Mouse (Mus musculus): Measurements from ENCODE around the gene Mkln1. TPM values are rescaled to one million over a fixed set of nuclear protein-coding genes. Genes with fewer than 3 reads are reported as not detected.

Gene Mkln1
- polyA plus RNA-seq, 1 experiment from 2014 or later: 182 TPM

DNA sequence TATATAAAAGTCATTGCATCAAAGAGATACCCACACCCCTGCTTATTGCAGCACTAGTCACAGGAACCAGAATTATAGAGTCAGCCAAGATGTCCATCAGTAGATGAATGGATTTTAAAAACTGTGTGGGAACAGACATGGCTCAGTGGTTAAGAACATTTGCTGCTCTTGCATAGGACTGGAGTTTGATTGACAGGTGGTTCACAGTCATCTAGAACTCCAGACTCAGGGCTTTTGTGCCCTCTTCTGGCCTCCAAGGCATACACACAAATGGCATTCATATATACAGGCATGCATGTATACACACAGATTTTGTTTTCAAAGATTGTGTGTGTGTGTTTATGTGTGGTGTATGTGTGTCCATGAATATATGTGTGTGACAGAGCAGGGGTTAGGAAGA, 14.0 kb downstream of the Mkln1 start:
- no peak overlapping the region for H3K27ac ChIP-seq
- no peak overlapping the region for H3K9ac ChIP-seq
- no peaks in the 10 kb centered on the region for H3K36me3 ChIP-seq
- ATAC-seq (ENCODE audit: low FRiP score): no peak
- H3K4me2 ChIP-seq (replicated peaks): no peak overlapping the region
- H3K4me3 ChIP-seq: no peak overlapping the region
- no peaks in the 10 kb centered on the region for H3K9me3 ChIP-seq (replicated peaks)
- H3K27me3 ChIP-seq: no peaks in the 10 kb centered on the region
- peaks cover 3% of the 10 kb centered on the region; the same call in 1 of the 2 replicates for H3K4me1 ChIP-seq

GRCm38 (mm10) chr6:31413556-31413955, 15.0 kb downstream of the Mkln1 start:
- Histone ChIP-seq H3K4me3 (no peak overlapping the region), H3K36me3 (no peaks in the 10 kb centered on the region), H3K9me3 (replicated peaks) (no peaks in the 10 kb centered on the region), H3K4me1 (peaks cover 3% of the 10 kb centered on the region; the same call in 1 of the 2 replicates), H3K4me2 (replicated peaks) (no peak overlapping the region), H3K9ac (no peak overlapping the region), H3K27ac (no peak overlapping the region), H3K27me3 (no peaks in the 10 kb centered on the region)
- ATAC-seq (ENCODE audit: low FRiP score): no peak

DNA sequence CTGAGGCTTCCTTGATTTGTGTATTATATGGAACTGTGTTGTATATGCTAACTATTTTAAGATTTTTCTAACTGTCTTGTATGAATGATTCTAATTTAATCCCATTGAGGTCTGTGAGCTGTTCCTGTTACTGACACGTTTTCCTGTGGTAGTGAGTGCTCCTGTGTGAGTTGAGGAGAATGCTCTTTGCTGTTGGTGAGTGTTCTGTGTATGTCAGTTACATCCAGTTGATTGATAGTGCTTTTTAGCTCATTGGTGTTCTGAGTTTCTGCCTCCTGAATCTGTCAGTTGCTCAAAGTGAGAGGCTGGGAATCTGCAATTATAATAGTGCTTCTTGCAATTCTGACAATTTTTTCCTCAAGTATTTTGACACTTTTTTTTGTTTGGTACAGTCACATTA, 15.8 kb downstream of the Mkln1 start:
- H3K27ac ChIP-seq: no peak overlapping the region
- no peak overlapping the region for H3K4me3 ChIP-seq
- H3K9me3 ChIP-seq (replicated peaks): no peaks in the 10 kb centered on the region
- 35% methylated on average over 1 of the region's 1 CpGs for WGBS
- H3K4me2 ChIP-seq (replicated peaks): no peak overlapping the region
- no peak for ATAC-seq (ENCODE audit: low FRiP score)
- H3K36me3 ChIP-seq: no peaks in the 10 kb centered on the region
- H3K9ac ChIP-seq: no peak overlapping the region
- peaks cover 3% of the 10 kb centered on the region; the same call in 1 of the 2 replicates for H3K4me1 ChIP-seq
- H3K27me3 ChIP-seq: no peaks in the 10 kb centered on the region

DNA sequence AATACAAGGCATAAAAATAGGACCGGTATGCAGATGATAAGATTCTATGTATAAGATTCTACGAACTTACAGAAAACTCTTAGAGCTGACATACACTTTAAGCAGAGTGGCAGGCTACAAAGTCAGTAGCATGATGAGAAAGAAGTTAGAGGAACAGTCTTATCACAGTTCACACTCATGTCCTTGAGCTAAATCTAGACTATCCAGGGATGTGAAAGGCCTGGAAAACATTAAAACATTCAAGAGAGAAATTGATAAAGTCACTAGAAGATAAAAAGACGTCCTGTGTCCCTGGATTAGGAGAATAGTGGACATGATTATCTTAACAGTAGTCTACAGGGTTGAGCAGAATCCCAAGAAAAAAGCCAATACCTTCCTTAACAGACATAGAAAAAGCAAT, 26.9 kb downstream of the Mkln1 start:
- WGBS: 95% methylated on average over 3 of the region's 3 CpGs
- no peak for ATAC-seq (ENCODE audit: low FRiP score)

GRCm38 (mm10) chr6:31437264-31437663, 38.7 kb downstream of the Mkln1 start:
- no peak for ATAC-seq (ENCODE audit: low FRiP score)
- no peak overlapping the region for H3K27ac ChIP-seq
- H3K36me3 ChIP-seq: peaks cover 17% of the 10 kb centered on the region
- H3K4me3 ChIP-seq: no peak overlapping the region
- H3K9me3 ChIP-seq (replicated peaks): no peaks in the 10 kb centered on the region
- H3K27me3 ChIP-seq: no peaks in the 10 kb centered on the region
- no peak overlapping the region for H3K9ac ChIP-seq
- H3K4me1 ChIP-seq: no peaks in the 10 kb centered on the region
- WGBS: 95% methylated on average over 2 of the region's 2 CpGs
- H3K4me2 ChIP-seq (replicated peaks): no peak overlapping the region

More for the DNA sequence above, 26.9 kb downstream of the Mkln1 start:
- Histone ChIP-seq H3K4me1 (no peaks in the 10 kb centered on the region), H3K9me3 (replicated peaks) (no peaks in the 10 kb centered on the region), H3K27ac (no peak overlapping the region), H3K36me3 (peaks cover 8% of the 10 kb centered on the region; the same call in 1 of the 2 replicates), H3K4me3 (no peak overlapping the region), H3K9ac (no peak overlapping the region), H3K27me3 (no peaks in the 10 kb centered on the region), H3K4me2 (replicated peaks) (no peak overlapping the region)

GRCm38 (mm10) chr6:31445258-31445657, 46.7 kb downstream of the Mkln1 start:
- WGBS: 97% methylated on average over 1 of the region's 1 CpGs
- Histone ChIP-seq H3K9me3 (replicated peaks) (no peaks in the 10 kb centered on the region), H3K4me2 (replicated peaks) (no peak overlapping the region), H3K27me3 (no peaks in the 10 kb centered on the region), H3K36me3 (peaks cover 2% of the 10 kb centered on the region; the same call in 1 of the 2 replicates), H3K4me3 (no peak overlapping the region), H3K4me1 (no peaks in the 10 kb centered on the region), H3K9ac (no peak overlapping the region), H3K27ac (no peak overlapping the region)
- ATAC-seq (ENCODE audit: low FRiP score): no peak

DNA sequence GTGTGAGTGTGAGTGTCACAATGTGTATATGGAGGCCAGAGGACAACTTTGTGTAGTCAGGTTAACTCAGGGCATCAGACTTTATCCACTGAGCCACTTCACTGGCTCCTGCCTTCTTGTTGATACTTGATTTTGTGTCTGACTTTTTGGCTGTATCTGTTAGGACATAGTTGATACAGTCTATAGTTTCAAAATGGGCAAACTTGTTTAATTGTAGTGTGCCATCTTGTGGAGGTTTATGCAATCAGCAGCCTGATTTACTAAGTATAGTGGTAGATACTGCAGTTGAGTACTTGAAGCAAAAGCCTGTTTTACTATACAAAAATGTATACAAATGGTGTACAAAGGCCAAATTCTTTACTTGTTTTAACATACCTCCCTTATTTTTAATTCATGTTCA, 55.2 kb downstream of the Mkln1 start:
- Histone ChIP-seq H3K4me3 (no peak overlapping the region), H3K27me3 (no peaks in the 10 kb centered on the region), H3K9me3 (replicated peaks) (no peaks in the 10 kb centered on the region), H3K4me1 (no peaks in the 10 kb centered on the region), H3K9ac (no peak overlapping the region), H3K4me2 (replicated peaks) (no peak overlapping the region), H3K27ac (no peak overlapping the region), H3K36me3 (peaks cover 13% of the 10 kb centered on the region; the same call in 1 of the 2 replicates)
- ATAC-seq (ENCODE audit: low FRiP score): no peak

GRCm38 (mm10) chr6:31455376-31455775, 56.8 kb downstream of the Mkln1 start:
- Histone ChIP-seq H3K4me3 (no peak overlapping the region), H3K4me2 (replicated peaks) (no peak overlapping the region), H3K4me1 (no peaks in the 10 kb centered on the region), H3K9ac (no peak overlapping the region), H3K27ac (no peak overlapping the region), H3K36me3 (peaks cover 19% of the 10 kb centered on the region), H3K9me3 (replicated peaks) (no peaks in the 10 kb centered on the region), H3K27me3 (no peaks in the 10 kb centered on the region)
- no peak for ATAC-seq (ENCODE audit: low FRiP score)
- 88% methylated on average over 2 of the region's 2 CpGs for WGBS

DNA sequence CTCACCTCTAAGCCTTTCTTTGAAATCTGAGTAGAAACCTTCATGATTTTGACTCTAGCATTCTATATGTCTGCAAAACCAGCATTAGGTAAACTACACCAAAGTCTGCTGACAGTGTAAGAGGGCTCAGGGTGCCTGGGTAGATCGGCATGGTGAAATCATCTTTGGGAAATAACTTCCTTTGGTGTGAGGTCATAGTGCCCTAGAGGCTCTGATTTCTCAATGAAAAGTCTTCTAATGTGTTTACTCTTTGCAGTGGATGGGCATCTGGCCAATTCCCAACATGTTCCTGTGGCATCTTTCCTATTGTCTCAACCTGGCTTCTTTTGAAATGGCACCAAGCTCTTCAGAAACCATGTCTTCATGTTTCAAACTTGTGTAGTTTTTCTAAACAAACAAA, 58.5 kb downstream of the Mkln1 start:
- H3K4me3 ChIP-seq: no peak overlapping the region
- H3K9me3 ChIP-seq (replicated peaks): no peaks in the 10 kb centered on the region
- no peak overlapping the region for H3K9ac ChIP-seq
- no peaks in the 10 kb centered on the region for H3K4me1 ChIP-seq
- no peak overlapping the region for H3K4me2 ChIP-seq (replicated peaks)
- no peak overlapping the region for H3K27ac ChIP-seq
- 96% methylated on average over 1 of the region's 1 CpGs for WGBS
- peaks cover 16% of the 10 kb centered on the region for H3K36me3 ChIP-seq
- ATAC-seq (ENCODE audit: low FRiP score): no peak
- H3K27me3 ChIP-seq: no peaks in the 10 kb centered on the region

GRCm38 (mm10) chr6:31469431-31469830, 70.9 kb downstream of the Mkln1 start:
- Histone ChIP-seq H3K27me3 (no peaks in the 10 kb centered on the region), H3K4me2 (replicated peaks) (no peak overlapping the region), H3K9me3 (replicated peaks) (no peaks in the 10 kb centered on the region), H3K4me1 (no peaks in the 10 kb centered on the region), H3K27ac (no peak overlapping the region), H3K9ac (no peak overlapping the region), H3K36me3 (peaks cover 15% of the 10 kb centered on the region; the same call in 1 of the 2 replicates), H3K4me3 (no peak overlapping the region)
- no peak for ATAC-seq (ENCODE audit: low FRiP score)
- WGBS: 95% methylated on average over 6 of the region's 6 CpGs

DNA sequence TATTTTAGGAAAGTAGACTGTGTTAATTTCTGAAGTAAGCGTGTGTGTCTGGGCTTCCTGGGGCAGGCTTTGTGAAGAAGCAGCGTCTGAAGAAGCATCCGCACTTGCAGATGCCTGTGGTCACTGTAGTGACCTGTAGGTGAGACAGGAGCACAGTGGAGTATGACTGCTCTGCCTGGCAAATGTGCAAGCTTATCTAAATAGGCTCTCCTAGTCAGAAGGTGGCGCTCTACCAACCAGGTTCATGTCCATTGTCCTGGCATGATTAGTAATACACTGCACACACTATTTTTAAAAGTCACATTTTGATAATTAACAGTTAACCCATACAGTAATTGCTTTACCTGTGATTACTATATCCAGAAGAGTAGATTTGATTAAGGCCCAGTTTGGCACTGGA, 79.7 kb downstream of the Mkln1 start:
- H3K4me3 ChIP-seq: no peak overlapping the region
- H3K36me3 ChIP-seq: peaks cover 21% of the 10 kb centered on the region
- no peak overlapping the region for H3K4me2 ChIP-seq (replicated peaks)
- no peak overlapping the region for H3K27ac ChIP-seq
- 77% methylated on average over 4 of the region's 4 CpGs for WGBS
- H3K27me3 ChIP-seq: no peaks in the 10 kb centered on the region
- no peak overlapping the region for H3K9ac ChIP-seq
- no peak for ATAC-seq (ENCODE audit: low FRiP score)
- no peaks in the 10 kb centered on the region for H3K4me1 ChIP-seq
- H3K9me3 ChIP-seq (replicated peaks): no peaks in the 10 kb centered on the region

DNA sequence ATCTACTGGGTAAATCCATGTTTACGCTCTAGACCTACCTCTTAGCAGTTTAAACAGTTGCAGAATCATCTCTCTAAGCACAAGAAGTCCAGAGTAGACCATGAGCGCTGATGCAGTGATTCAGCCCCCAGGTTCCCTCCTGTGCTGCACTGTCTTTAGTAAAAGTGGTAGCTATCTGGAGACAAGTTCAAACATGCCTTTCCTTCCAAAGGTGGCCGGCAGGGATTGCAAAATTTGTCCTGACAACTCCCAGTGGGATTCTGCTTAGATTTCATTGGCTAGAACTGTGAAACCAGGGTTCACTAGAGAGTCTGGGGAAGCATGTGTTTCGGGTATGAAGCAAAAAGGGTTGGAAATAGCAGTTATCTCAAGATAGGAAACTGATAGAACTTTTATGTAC, 81.5 kb downstream of the Mkln1 start:
- H3K27me3 ChIP-seq: no peaks in the 10 kb centered on the region
- 83% methylated on average over 4 of the region's 4 CpGs for WGBS

DNA sequence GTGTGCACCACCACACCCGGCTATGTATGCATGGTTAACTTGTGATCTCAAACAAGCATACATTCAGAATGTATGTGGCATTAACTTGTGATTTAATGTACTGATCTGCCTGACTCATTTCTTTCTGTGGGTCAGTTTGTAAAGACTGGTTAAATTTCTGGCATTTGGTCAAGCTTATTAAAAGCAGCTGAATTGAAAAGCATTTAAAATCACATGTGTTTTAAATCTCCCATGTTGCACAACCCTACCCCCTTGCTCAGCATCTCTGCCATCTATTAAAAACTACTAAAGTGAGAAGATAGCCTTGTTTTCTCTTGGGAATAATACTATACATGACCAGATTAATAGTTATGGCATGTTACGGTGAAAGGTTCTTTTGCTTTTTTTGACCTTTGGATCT, 88.1 kb downstream of the Mkln1 start:
- H3K4me3 ChIP-seq: no peak overlapping the region
- no peak overlapping the region for H3K9ac ChIP-seq
- no peaks in the 10 kb centered on the region for H3K27me3 ChIP-seq
- H3K36me3 ChIP-seq: peaks cover 15% of the 10 kb centered on the region; the same call in 1 of the 2 replicates
- no peaks in the 10 kb centered on the region for H3K9me3 ChIP-seq (replicated peaks)
- no peak overlapping the region for H3K4me2 ChIP-seq (replicated peaks)
- ATAC-seq (ENCODE audit: low FRiP score): no peak
- WGBS: 90% methylated on average over 2 of the region's 2 CpGs
- H3K27ac ChIP-seq: no peak overlapping the region
- no peaks in the 10 kb centered on the region for H3K4me1 ChIP-seq

More for the DNA sequence above, 81.5 kb downstream of the Mkln1 start:
- Histone ChIP-seq H3K9me3 (replicated peaks) (no peaks in the 10 kb centered on the region), H3K9ac (no peak overlapping the region), H3K4me3 (no peak overlapping the region), H3K4me2 (replicated peaks) (no peak overlapping the region), H3K27ac (no peak overlapping the region), H3K36me3 (peaks cover 17% of the 10 kb centered on the region), H3K4me1 (no peaks in the 10 kb centered on the region)
- ATAC-seq (ENCODE audit: low FRiP score): no peak
